ENCODE assay signal across 8 mouse cellular contexts in the genomic region with DNA sequence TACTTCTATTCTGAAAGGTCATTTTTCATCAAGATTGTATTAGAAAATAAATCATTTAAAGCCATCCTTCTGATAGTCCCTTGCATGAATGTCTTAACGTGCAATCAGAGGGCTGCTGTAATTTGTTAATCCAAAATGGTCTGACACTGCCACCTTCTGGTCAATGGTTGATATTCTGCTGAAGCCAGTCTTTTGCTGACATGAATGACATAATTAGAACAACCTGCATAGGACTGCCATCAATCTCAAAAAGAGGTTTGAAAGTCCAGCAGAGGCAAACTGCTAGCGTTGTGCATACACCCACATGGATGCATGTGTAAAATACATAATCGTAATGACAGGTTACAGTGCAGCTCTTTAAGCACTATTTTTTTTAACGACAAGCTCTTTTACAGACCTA.
DNase-seq lines count a peak whose midpoint lies in the region; ATAC-seq lines count a peak whose summit lies in the region.

No protein-coding gene starts in this region.

- H3K36me3 ChIP-seq in kidney, embryonic 14.5 days (ENCODE audit: control insufficient read depth, insufficient read depth, low read length): no peaks in the 10 kb centered on the region
- no peaks in the 10 kb centered on the region for H3K36me3 ChIP-seq in forebrain, embryonic 14.5 days (ENCODE audit: control insufficient read depth, insufficient read depth, low read length)
- no peaks in the 10 kb centered on the region for H3K36me3 ChIP-seq in intestine, embryonic 16.5 days (ENCODE audit: control insufficient read depth, insufficient read depth, low read length)
- H3K36me3 ChIP-seq in neural tube, embryonic 12.5 days: no peaks in the 10 kb centered on the region

- H3K27me3 ChIP-seq in kidney, embryonic 14.5 days (ENCODE audit: control insufficient read depth, insufficient read depth, low read length): no peaks in the 10 kb centered on the region
- no peaks in the 10 kb centered on the region for H3K27me3 ChIP-seq in forebrain, embryonic 14.5 days (replicated peaks; ENCODE audit: control insufficient read depth, insufficient read depth, low read length)
- H3K27me3 ChIP-seq in intestine, embryonic 16.5 days (replicated peaks; ENCODE audit: control insufficient read depth, insufficient read depth, low read length): no peaks in the 10 kb centered on the region
- H3K27me3 ChIP-seq in neural tube, embryonic 12.5 days (replicated peaks): no peaks in the 10 kb centered on the region

- H3K9ac ChIP-seq in kidney, embryonic 14.5 days (ENCODE audit: low read depth, low read length): no peak overlapping the region
- no peak overlapping the region for H3K9ac ChIP-seq in forebrain, embryonic 14.5 days (ENCODE audit: low read length)
- H3K9ac ChIP-seq in intestine, embryonic 16.5 days (ENCODE audit: low read depth, low read length): no peak overlapping the region
- H3K9ac ChIP-seq in neural tube, embryonic 12.5 days: no peak overlapping the region

- H3K4me1 ChIP-seq in kidney, embryonic 14.5 days (ENCODE audit: control insufficient read depth, insufficient read depth, low read length): no peaks in the 10 kb centered on the region
- H3K4me1 ChIP-seq in forebrain, embryonic 14.5 days (ENCODE audit: control insufficient read depth, insufficient read depth, low read length): no peaks in the 10 kb centered on the region
- no peaks in the 10 kb centered on the region for H3K4me1 ChIP-seq in intestine, embryonic 16.5 days (ENCODE audit: control insufficient read depth, insufficient read depth, low read length)
- H3K4me1 ChIP-seq in neural tube, embryonic 12.5 days: no peaks in the 10 kb centered on the region

- H3K4me2 ChIP-seq in kidney, embryonic 14.5 days (replicated peaks; ENCODE audit: low read depth, low read length): no peak overlapping the region
- H3K4me2 ChIP-seq in forebrain, embryonic 14.5 days (ENCODE audit: low read length): no peak overlapping the region
- no peak overlapping the region for H3K4me2 ChIP-seq in intestine, embryonic 16.5 days (ENCODE audit: low read depth, low read length)
- H3K4me2 ChIP-seq in neural tube, embryonic 12.5 days (replicated peaks): no peak overlapping the region

- ATAC-seq in kidney, embryonic 14.5 days (ENCODE audit: low FRiP score, low TSS enrichment): no peak
- peak; percentile 77 for ATAC-seq in forebrain, embryonic 14.5 days
- ATAC-seq in intestine, embryonic 16.5 days: 0 out of 2 replicates have a peak, but pooled peaks have one; percentile 52
- peak; percentile 46; the same call in 1 of the 2 replicates for ATAC-seq in neural tube, embryonic 12.5 days (ENCODE audit: low FRiP score, low read depth)

- 42% methylated on average over 4 of the region's 4 CpGs for WGBS in kidney, embryonic 14.5 days
- WGBS in forebrain, embryonic 14.5 days: 41% methylated on average over 4 of the region's 4 CpGs
- WGBS in intestine, embryonic 16.5 days: 40% methylated on average over 4 of the region's 4 CpGs
- WGBS in neural tube, embryonic 12.5 days: 42% methylated on average over 4 of the region's 4 CpGs

- H3K4me3 ChIP-seq in kidney, embryonic 14.5 days (ENCODE audit: low read length): no peak overlapping the region
- no peak overlapping the region for H3K4me3 ChIP-seq in forebrain, embryonic 14.5 days (ENCODE audit: low read depth, low read length)
- no peak overlapping the region for H3K4me3 ChIP-seq in intestine, embryonic 16.5 days (ENCODE audit: low read length)
- H3K4me3 ChIP-seq in neural tube, embryonic 12.5 days: no peak overlapping the region

- no peaks in the 10 kb centered on the region for H3K9me3 ChIP-seq in kidney, embryonic 14.5 days (ENCODE audit: control insufficient read depth, low read length)
- H3K9me3 ChIP-seq in forebrain, embryonic 14.5 days (replicated peaks; ENCODE audit: control insufficient read depth, low read length): no peaks in the 10 kb centered on the region
- H3K9me3 ChIP-seq in intestine, embryonic 16.5 days (ENCODE audit: control insufficient read depth, low read length): no peaks in the 10 kb centered on the region
- no peaks in the 10 kb centered on the region for H3K9me3 ChIP-seq in neural tube, embryonic 12.5 days

- DNase-seq in kidney, adult 11 months: peak; percentile 5
- peak; percentile 25 for DNase-seq in c-Kit-positive CD71-negative TER-119-negative erythroid progenitor cells, embryonic 14.5 days (ENCODE audit: low read depth)
- peak; percentile 90 for DNase-seq in forebrain, embryonic 14.5 days (ENCODE audit: low spot score)
- peak; percentile 76 to 90 for DNase-seq in left cerebral cortex, postnatal 25 days (ENCODE audit: low spot score in 2 of 2)
- DNase-seq in thymus, postnatal 14 days: no peak

- intact Hi-C loops in left cerebral cortex, postnatal 25 days (cut with DNase I): loop anchor here (2.0 to 10.0 kb wide), 3 partner anchors 247 to 1101 kb away; no protein-coding TSS in a partner anchor

- no peak overlapping the region for H3K27ac ChIP-seq in kidney, embryonic 14.5 days (ENCODE audit: low read depth, low read length)
- H3K27ac ChIP-seq in forebrain, embryonic 14.5 days (ENCODE audit: low read depth, low read length): no peak overlapping the region
- no peak overlapping the region for H3K27ac ChIP-seq in intestine, embryonic 16.5 days (ENCODE audit: low read length)
- H3K27ac ChIP-seq in neural tube, embryonic 12.5 days: no peak overlapping the region
